Mouse (Mus musculus) cortical plate, adult 2 months (tissue): ENCODE results near the gene Acp5.

ENCODE experiments used
- CTCF ChIP-seq: fragments of 200-500 bp; IDR thresholded peaks from 2 replicates; pipeline ENCODE4 v1.5.1; 2011; ENCODE audit warnings: mild to moderate bottlenecking, control low read depth, low read length; ENCODE audit not compliant: insufficient read depth; ENCODE audit errors: extremely low read depth
- POLR2A ChIP-seq: fragments of 200-500 bp; IDR thresholded peaks from 2 replicates; pipeline ENCODE4 v1.6.1; 2011; ENCODE audit warnings: mild to moderate bottlenecking, low read length, control low read depth; ENCODE audit not compliant: insufficient read depth; ENCODE audit errors: extremely low read depth

DNA sequence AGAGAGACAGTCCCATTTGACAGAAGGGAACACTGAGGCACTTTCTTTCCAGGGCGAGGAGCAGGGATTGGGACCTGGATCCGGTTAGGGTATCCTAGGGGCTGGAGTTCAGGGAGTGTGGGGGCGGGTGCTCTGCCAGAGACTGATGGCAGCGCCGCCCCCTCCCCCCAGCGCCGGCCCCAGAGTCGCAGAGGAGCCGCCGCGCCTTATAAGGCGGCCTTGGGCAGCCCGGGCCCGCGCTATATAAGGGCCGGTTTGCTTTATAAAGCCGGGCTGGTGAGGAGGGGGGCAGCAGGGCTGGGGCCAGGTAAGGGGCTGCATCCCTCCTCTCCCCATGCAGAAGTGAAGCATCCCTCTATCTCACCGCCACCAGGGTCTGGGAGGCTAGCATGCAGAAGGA, 35.6 kb downstream of the Acp5 start:
- TF ChIP-seq POLR2A: no peak
- no peak for TF ChIP-seq CTCF
